24 mouse cellular contexts compared by ENCODE assay signal in genomic region chr9:113762389-113762788, GRCm38 (mm10). TPM values are rescaled to one million over a fixed set of nuclear protein-coding genes. Genes with fewer than 3 reads are reported as not detected.
DNase-seq lines count a peak whose midpoint lies in the region; ATAC-seq and TF ChIP-seq lines count a peak whose summit lies in the region.
"Had no signal": no experiment of that assay in that cellular context is flagged by ENCODE, and none has a peak within 500 bp of the region (broad histone marks: within the 10 kb centered on the region; RNA-seq: fewer than 3 reads in every experiment).

No protein-coding gene starts in this region.

- no peak for TF ChIP-seq CTCF in kidney, postnatal 0 days (IDR thresholded peaks at IDR 0.05; ENCODE audit: low read depth)

- H3K4me2 ChIP-seq in kidney, embryonic 14.5 days (replicated peaks; ENCODE audit: low read depth, low read length): no peak overlapping the region
- no peak overlapping the region for H3K4me2 ChIP-seq in kidney, postnatal 0 days (ENCODE audit: low read length)
- H3K4me2 ChIP-seq in intestine, embryonic 16.5 days (ENCODE audit: low read depth, low read length): no peak overlapping the region
- H3K4me2 ChIP-seq: embryonic facial prominence, embryonic 12.5 days; embryonic facial prominence, embryonic 15.5 days; forebrain, embryonic 12.5 days; forebrain, embryonic 15.5 days; heart, embryonic 12.5 days; heart, embryonic 15.5 days; hindbrain, embryonic 13.5 days had no signal

- H3K9me3 ChIP-seq in kidney, embryonic 14.5 days (ENCODE audit: control insufficient read depth, low read length): peaks cover 4% of the 10 kb centered on the region; the same call in 1 of the 2 replicates
- no peaks in the 10 kb centered on the region for H3K9me3 ChIP-seq in kidney, postnatal 0 days (replicated peaks; ENCODE audit: low read length)
- 0 out of 2 replicates have a peak, but pooled peaks cover 4% of the 10 kb centered on the region for H3K9me3 ChIP-seq in intestine, embryonic 16.5 days (ENCODE audit: control insufficient read depth, low read length)
- H3K9me3 ChIP-seq: embryonic facial prominence, embryonic 12.5 days; embryonic facial prominence, embryonic 15.5 days; forebrain, embryonic 12.5 days; forebrain, embryonic 15.5 days had no signal

- no peak overlapping the region for H3K4me3 ChIP-seq in kidney, embryonic 14.5 days (ENCODE audit: low read length)
- no peak overlapping the region for H3K4me3 ChIP-seq in kidney, postnatal 0 days (replicated peaks; ENCODE audit: low read depth, low read length)
- no peak overlapping the region for H3K4me3 ChIP-seq in intestine, embryonic 16.5 days (ENCODE audit: low read length)
- H3K4me3 ChIP-seq: embryonic facial prominence, embryonic 12.5 days; embryonic facial prominence, embryonic 15.5 days; forebrain, embryonic 12.5 days; forebrain, embryonic 15.5 days; heart, embryonic 12.5 days; heart, embryonic 15.5 days; hindbrain, embryonic 10.5 days; hindbrain, embryonic 13.5 days had no signal

- 0 out of 2 replicates have a peak, but pooled peaks have one; percentile 28 for ATAC-seq in kidney, embryonic 14.5 days (ENCODE audit: low FRiP score, low TSS enrichment)
- ATAC-seq in kidney, postnatal 0 days (replicated peaks; ENCODE audit: low FRiP score, low read depth): no peak; the same call in 1 of the 2 replicates
- peak; percentile 88 for ATAC-seq in intestine, embryonic 16.5 days
- ATAC-seq: forebrain, embryonic 15.5 days; hindbrain, embryonic 16.5 days had no signal

- no peak for DNase-seq in kidney, adult 9 months
- DNase-seq in kidney, postnatal 0 days (ENCODE audit: low spot score): peak; percentile 53
- DNase-seq in kidney, postnatal 25 days: no peak
- DNase-seq in cerebellum, adult 8-10 months: no peak
- DNase-seq: adrenal gland, postnatal 10 days; adrenal gland, postnatal 36 days; cerebellum, adult 18-20 months; cerebellum, adult 9-11 months; cerebellum, postnatal 25 days; gastrocnemius, postnatal 25 days; heart, adult 18-20 months; heart, postnatal 10 days; heart, postnatal 36 days had no signal

- WGBS in kidney, embryonic 14.5 days: 72% methylated on average over 6 of the region's 6 CpGs
- WGBS in kidney, postnatal 0 days: 47% methylated on average over 6 of the region's 6 CpGs
- 81% methylated on average over 6 of the region's 6 CpGs for WGBS in intestine, embryonic 16.5 days

- no peaks in the 10 kb centered on the region for H3K4me1 ChIP-seq in kidney, embryonic 14.5 days (ENCODE audit: control insufficient read depth, insufficient read depth, low read length)
- H3K4me1 ChIP-seq in kidney, postnatal 0 days (replicated peaks; ENCODE audit: insufficient read depth, low read length): no peaks in the 10 kb centered on the region
- H3K4me1 ChIP-seq in intestine, embryonic 16.5 days (ENCODE audit: control insufficient read depth, insufficient read depth, low read length): no peaks in the 10 kb centered on the region
- H3K4me1 ChIP-seq: embryonic facial prominence, embryonic 12.5 days; embryonic facial prominence, embryonic 15.5 days; forebrain, embryonic 12.5 days; forebrain, embryonic 15.5 days; heart, embryonic 15.5 days; hindbrain, embryonic 10.5 days; hindbrain, embryonic 13.5 days had no signal

- no peak overlapping the region for H3K9ac ChIP-seq in kidney, embryonic 14.5 days (ENCODE audit: low read depth, low read length)
- H3K9ac ChIP-seq in kidney, postnatal 0 days (ENCODE audit: low read depth, low read length): no peak overlapping the region
- no peak overlapping the region for H3K9ac ChIP-seq in intestine, embryonic 16.5 days (ENCODE audit: low read depth, low read length)
- H3K9ac ChIP-seq: embryonic facial prominence, embryonic 12.5 days; embryonic facial prominence, embryonic 15.5 days; forebrain, embryonic 12.5 days; forebrain, embryonic 15.5 days; heart, embryonic 12.5 days; heart, embryonic 15.5 days; hindbrain, embryonic 13.5 days had no signal

- H3K27me3 ChIP-seq in kidney, embryonic 14.5 days (ENCODE audit: control insufficient read depth, insufficient read depth, low read length): no peaks in the 10 kb centered on the region
- H3K27me3 ChIP-seq in kidney, postnatal 0 days (ENCODE audit: insufficient read depth, low read length): no peaks in the 10 kb centered on the region
- H3K27me3 ChIP-seq in intestine, embryonic 16.5 days (replicated peaks; ENCODE audit: control insufficient read depth, insufficient read depth, low read length): no peaks in the 10 kb centered on the region
- H3K27me3 ChIP-seq: embryonic facial prominence, embryonic 12.5 days; embryonic facial prominence, embryonic 15.5 days; forebrain, embryonic 12.5 days; forebrain, embryonic 15.5 days; heart, embryonic 12.5 days; heart, embryonic 15.5 days; hindbrain, embryonic 13.5 days had no signal

- no peak overlapping the region for H3K27ac ChIP-seq in kidney, embryonic 14.5 days (ENCODE audit: low read depth, low read length)
- H3K27ac ChIP-seq in kidney, postnatal 0 days: no peak overlapping the region
- no peak overlapping the region for H3K27ac ChIP-seq in intestine, embryonic 16.5 days (ENCODE audit: low read length)
- H3K27ac ChIP-seq: embryonic facial prominence, embryonic 12.5 days; embryonic facial prominence, embryonic 15.5 days; forebrain, embryonic 12.5 days; forebrain, embryonic 15.5 days; heart, embryonic 15.5 days; hindbrain, embryonic 10.5 days; hindbrain, embryonic 13.5 days had no signal

- peaks cover 5% of the 10 kb centered on the region; the same call in 1 of the 2 replicates for H3K36me3 ChIP-seq in kidney, embryonic 14.5 days (ENCODE audit: control insufficient read depth, insufficient read depth, low read length)
- no peaks in the 10 kb centered on the region for H3K36me3 ChIP-seq in kidney, postnatal 0 days (ENCODE audit: insufficient read depth, low read length)
- H3K36me3 ChIP-seq in intestine, embryonic 16.5 days (ENCODE audit: control insufficient read depth, insufficient read depth, low read length): peaks cover 8% of the 10 kb centered on the region; the same call in 1 of the 2 replicates

RNA-seq across cellular contexts. Expression of gene Clasp2, which starts 21.1 kb away (rescaled TPM):
- polyA plus RNA-seq in kidney, embryonic 14.5 days (2014; fragmentation: Nextera tagmentation; extraction: Ambion mirVana): 20.3 and 29.6 TPM in 2 replicates
- polyA plus RNA-seq in kidney, postnatal 0 days (2015; fragmentation: Nextera tagmentation; extraction: Ambion mirVana): 12.7 and 14.5 TPM in 2 replicates
- 13.4 and 15.0 TPM in 2 replicates for polyA plus RNA-seq in intestine, embryonic 16.5 days (2015; fragmentation: Nextera tagmentation; extraction: Ambion mirVana)

RNA-seq across cellular contexts. Expression of gene Pdcd6ip, which starts 54.3 kb away (rescaled TPM):
- 38.9 and 79.5 TPM in 2 replicates for polyA plus RNA-seq in kidney, embryonic 14.5 days (2014; fragmentation: Nextera tagmentation; extraction: Ambion mirVana)
- 69.1 and 71.9 TPM in 2 replicates for polyA plus RNA-seq in kidney, postnatal 0 days (2015; fragmentation: Nextera tagmentation; extraction: Ambion mirVana)
- polyA plus RNA-seq in intestine, embryonic 16.5 days (2015; fragmentation: Nextera tagmentation; extraction: Ambion mirVana): 115 and 127 TPM in 2 replicates
